Mouse (Mus musculus): ENCODE measurements around the gene Ccer2. TPM values are rescaled to one million over a fixed set of nuclear protein-coding genes. Genes with fewer than 3 reads are reported as not detected.

The Ccer2 gene
- polyA plus RNA-seq, 2 experiments = 0.24 TPM; not detected in 1

DNA sequence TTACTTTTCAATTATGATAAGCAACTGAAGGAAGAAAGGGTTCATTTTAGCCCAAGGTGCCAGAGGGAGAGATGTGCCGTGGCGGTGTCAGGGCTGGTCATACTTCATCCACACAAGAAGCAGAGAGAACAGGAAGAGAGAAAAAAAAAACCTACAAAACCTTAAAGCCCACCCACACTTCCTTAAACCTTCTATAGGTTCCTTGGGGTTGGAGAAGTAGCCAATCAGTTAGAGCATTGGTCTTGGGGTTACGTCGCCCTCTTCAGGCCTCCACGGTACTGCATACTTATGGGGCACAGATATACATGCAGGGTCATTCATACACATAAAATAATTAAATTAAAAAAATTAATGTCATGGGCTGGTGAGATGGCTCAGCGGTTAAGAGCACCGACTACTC lies 33.9 kb upstream of the Ccer2 start:
- TF ChIP-seq POLR2A (IDR thresholded peaks at IDR 0.05; ENCODE audit: borderline replicate concordance, extremely low read depth, insufficient read depth, insufficient read length) = no peak
- no peak overlapping the region for H3K9ac ChIP-seq (ENCODE audit: low read depth, low read length, severe bottlenecking)
- ATAC-seq (ENCODE audit: low FRiP score, low read depth) (no peak), DNase-seq (ENCODE audit: low spot score) (no peak)
- no peaks in the 10 kb centered on the region for H3K27me3 ChIP-seq (ENCODE audit: control insufficient read depth, insufficient read depth, low read length)
- peaks cover 14% of the 10 kb centered on the region for H3K36me3 ChIP-seq (ENCODE audit: control insufficient read depth, insufficient read depth, low read length)
- H3K4me3 ChIP-seq (replicated peaks; ENCODE audit: low read length) = no peak overlapping the region
- H3K9me3 ChIP-seq (ENCODE audit: control insufficient read depth, low read length) = no peaks in the 10 kb centered on the region
- 97% methylated on average over 7 of the region's 7 CpGs for WGBS
- H3K27ac ChIP-seq (replicated peaks; ENCODE audit: low read depth, low read length) = no peak overlapping the region
- no peaks in the 10 kb centered on the region for H3K4me1 ChIP-seq (ENCODE audit: control insufficient read depth, insufficient read depth, low read length)
- no peak overlapping the region for H3K4me2 ChIP-seq (replicated peaks; ENCODE audit: low read depth, low read length, severe bottlenecking)

DNA sequence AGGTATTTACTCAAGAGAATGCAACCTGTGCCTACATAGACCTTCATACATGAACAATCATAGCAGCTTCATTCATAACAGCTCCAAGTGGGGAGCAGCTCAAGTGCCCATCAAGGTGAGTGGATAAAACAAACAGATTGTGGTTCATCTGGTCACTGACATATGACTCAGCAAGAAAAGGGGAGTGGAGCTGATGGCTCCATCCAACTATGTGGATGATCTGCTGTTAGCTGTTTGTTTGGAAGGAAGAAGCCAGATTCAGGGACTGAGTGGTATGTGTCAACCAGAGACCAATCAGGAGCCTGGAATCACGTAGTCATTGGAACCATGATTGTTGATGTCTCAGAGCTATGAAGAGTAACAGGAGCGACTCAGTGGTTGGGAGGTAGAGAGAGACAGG lies 31.4 kb upstream of the Ccer2 start:
- H3K27ac ChIP-seq (replicated peaks; ENCODE audit: low read depth, low read length) = no peak overlapping the region
- ATAC-seq (ENCODE audit: low FRiP score, low read depth) (no peak), DNase-seq (ENCODE audit: low spot score) (no peak)
- peaks cover 14% of the 10 kb centered on the region for H3K36me3 ChIP-seq (ENCODE audit: control insufficient read depth, insufficient read depth, low read length)
- H3K4me2 ChIP-seq (replicated peaks; ENCODE audit: low read depth, low read length, severe bottlenecking) = no peak overlapping the region
- TF ChIP-seq POLR2A (IDR thresholded peaks at IDR 0.05; ENCODE audit: borderline replicate concordance, extremely low read depth, insufficient read depth, insufficient read length) = no peak
- 98% methylated on average over 2 of the region's 2 CpGs for WGBS
- H3K4me3 ChIP-seq (replicated peaks; ENCODE audit: low read length) = no peak overlapping the region
- no peaks in the 10 kb centered on the region for H3K9me3 ChIP-seq (ENCODE audit: control insufficient read depth, low read length)
- H3K4me1 ChIP-seq (ENCODE audit: control insufficient read depth, insufficient read depth, low read length) = no peaks in the 10 kb centered on the region
- H3K9ac ChIP-seq (ENCODE audit: low read depth, low read length, severe bottlenecking) = no peak overlapping the region
- H3K27me3 ChIP-seq (ENCODE audit: control insufficient read depth, insufficient read depth, low read length) = no peaks in the 10 kb centered on the region

DNA sequence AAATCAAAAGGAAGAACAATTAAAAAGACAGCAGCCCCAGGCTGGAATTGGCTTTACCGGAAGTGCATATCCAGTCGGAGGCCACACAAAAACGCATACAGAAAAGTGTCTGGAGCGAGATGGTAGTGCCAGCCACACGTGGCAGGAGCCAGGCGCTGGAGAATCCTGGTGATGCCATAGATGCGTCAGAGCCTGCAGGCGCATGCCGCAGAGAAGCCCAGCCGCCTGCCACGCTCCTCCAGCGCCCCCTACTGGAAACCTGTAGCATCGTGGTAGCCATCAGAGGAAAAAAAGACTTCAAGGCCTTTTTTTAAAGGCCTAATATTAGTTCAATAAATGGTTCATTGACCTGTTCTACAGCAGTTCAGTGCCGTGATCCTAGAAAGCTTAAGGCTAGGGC lies 29.4 kb upstream of the Ccer2 start:
- no peak overlapping the region for H3K4me3 ChIP-seq (replicated peaks; ENCODE audit: low read length)

DNA sequence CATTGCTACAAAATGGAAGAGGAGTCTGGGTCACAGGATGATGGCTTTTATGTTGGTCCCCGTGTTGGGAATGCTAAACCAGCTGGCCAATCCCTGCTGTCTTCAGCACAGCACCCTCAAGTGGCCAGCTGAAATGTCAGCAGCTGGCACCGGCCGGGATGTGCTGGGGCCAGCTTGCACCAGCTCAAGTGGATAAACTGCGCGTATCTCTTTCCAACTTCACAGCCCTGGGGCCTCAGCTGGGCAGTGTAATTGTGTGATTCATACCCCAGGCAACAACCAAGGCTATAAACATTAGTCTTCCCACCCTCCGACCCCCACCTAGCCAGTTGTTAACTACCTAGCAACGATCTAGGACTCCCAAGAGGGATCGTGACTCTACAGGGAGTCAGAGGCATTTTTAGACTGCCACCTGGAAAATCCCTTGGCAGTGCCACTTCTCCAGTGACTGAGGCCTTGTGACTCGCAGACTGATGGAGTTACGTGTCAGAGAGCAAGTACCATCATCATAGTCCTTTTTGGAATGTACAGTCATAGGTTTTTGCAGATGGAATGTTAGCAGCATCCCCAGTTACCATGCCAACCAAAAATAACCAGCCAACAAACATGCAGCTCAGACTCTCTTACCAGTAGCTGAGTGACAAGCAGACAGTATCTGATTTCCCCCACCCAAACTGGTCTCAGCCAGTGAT lies 28.2 kb upstream of the Ccer2 start:
- H3K9me3 ChIP-seq (ENCODE audit: control insufficient read depth, low read length) = 0 out of 2 replicates have a peak, but pooled peaks cover 6% of the 10 kb centered on the region
- H3K9ac ChIP-seq (ENCODE audit: low read depth, low read length, severe bottlenecking) = no peak overlapping the region
- H3K4me3 ChIP-seq (replicated peaks; ENCODE audit: low read length) = no peak overlapping the region
- H3K36me3 ChIP-seq (ENCODE audit: control insufficient read depth, insufficient read depth, low read length) = peaks cover 24% of the 10 kb centered on the region
- peaks cover 3% of the 10 kb centered on the region; the same call in 1 of the 2 replicates for H3K4me1 ChIP-seq (ENCODE audit: control insufficient read depth, insufficient read depth, low read length)
- no peak overlapping the region for H3K4me2 ChIP-seq (replicated peaks; ENCODE audit: low read depth, low read length, severe bottlenecking)
- no peaks in the 10 kb centered on the region for H3K27me3 ChIP-seq (ENCODE audit: control insufficient read depth, insufficient read depth, low read length)
- no peak overlapping the region for H3K27ac ChIP-seq (replicated peaks; ENCODE audit: low read depth, low read length)
- no peak for TF ChIP-seq POLR2A (IDR thresholded peaks at IDR 0.05; ENCODE audit: borderline replicate concordance, extremely low read depth, insufficient read depth, insufficient read length)
- WGBS = 56% methylated on average over 10 of the region's 10 CpGs
- ATAC-seq (ENCODE audit: low FRiP score, low read depth) (no peak), DNase-seq (ENCODE audit: low spot score) (no peak)

More for the DNA sequence above, 29.4 kb upstream of the Ccer2 start:
- Histone ChIP-seq H3K36me3 (ENCODE audit: control insufficient read depth, insufficient read depth, low read length) (peaks cover 24% of the 10 kb centered on the region), H3K4me1 (ENCODE audit: control insufficient read depth, insufficient read depth, low read length) (no peaks in the 10 kb centered on the region), H3K27me3 (ENCODE audit: control insufficient read depth, insufficient read depth, low read length) (no peaks in the 10 kb centered on the region), H3K9ac (ENCODE audit: low read depth, low read length, severe bottlenecking) (no peak overlapping the region), H3K9me3 (ENCODE audit: control insufficient read depth, low read length) (0 out of 2 replicates have a peak, but pooled peaks cover 5% of the 10 kb centered on the region), H3K4me2 (replicated peaks; ENCODE audit: low read depth, low read length, severe bottlenecking) (no peak overlapping the region), H3K27ac (replicated peaks; ENCODE audit: low read depth, low read length) (no peak overlapping the region)
- WGBS = 7% methylated on average over 14 of the region's 14 CpGs
- peak; percentile 61 for DNase-seq (ENCODE audit: low spot score)
- no peak for TF ChIP-seq POLR2A (IDR thresholded peaks at IDR 0.05; ENCODE audit: borderline replicate concordance, extremely low read depth, insufficient read depth, insufficient read length)
- ATAC-seq (ENCODE audit: low FRiP score, low read depth) = no peak

DNA sequence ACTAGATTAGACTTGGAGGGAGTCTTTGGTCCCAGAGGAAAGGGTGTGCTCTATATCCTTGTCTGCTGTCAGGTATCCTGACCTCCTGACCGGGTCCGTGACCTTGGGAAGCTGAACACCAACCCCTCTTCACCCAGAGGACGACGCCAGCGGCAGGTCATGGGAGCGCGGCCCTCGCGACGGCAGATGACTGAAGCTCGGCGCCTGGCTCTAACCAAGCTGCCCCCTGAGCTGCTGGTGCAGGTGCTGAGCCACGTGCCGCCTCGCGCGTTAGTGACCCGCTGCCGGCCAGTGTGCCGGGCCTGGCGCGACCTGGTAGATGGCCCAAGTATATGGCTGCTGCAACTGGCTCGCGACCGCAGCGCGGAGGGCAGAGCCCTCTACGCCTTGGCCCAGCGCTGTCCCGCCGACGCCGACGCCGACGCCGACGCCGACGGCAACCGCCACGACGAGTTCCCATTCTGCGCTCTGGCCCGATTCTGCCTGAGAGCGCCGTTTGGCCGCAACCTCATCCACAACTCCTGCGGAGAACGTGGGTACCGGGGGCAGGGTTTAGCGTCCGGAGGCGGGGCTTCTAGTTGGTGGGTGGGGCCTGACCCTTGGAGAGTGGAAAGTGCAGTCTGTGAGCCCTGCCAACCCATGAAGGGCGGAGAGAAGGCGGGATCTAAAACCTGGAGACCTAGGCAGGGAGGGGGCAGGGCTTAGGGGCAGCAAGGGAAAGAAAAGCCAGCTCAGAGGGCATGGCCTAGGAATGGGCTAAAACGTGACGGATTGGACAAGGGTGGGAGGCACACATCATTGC lies 23.4 kb upstream of the Ccer2 start:
- Histone ChIP-seq H3K36me3 (ENCODE audit: control insufficient read depth, insufficient read depth, low read length) (peaks cover 34% of the 10 kb centered on the region), H3K27me3 (ENCODE audit: control insufficient read depth, insufficient read depth, low read length) (no peaks in the 10 kb centered on the region), H3K27ac (replicated peaks; ENCODE audit: low read depth, low read length) (no peak overlapping the region), H3K4me1 (ENCODE audit: control insufficient read depth, insufficient read depth, low read length) (peaks cover 3% of the 10 kb centered on the region; the same call in 1 of the 2 replicates), H3K4me2 (replicated peaks; ENCODE audit: low read depth, low read length, severe bottlenecking) (peak overlapping the region; percentile 81), H3K4me3 (replicated peaks; ENCODE audit: low read length) (peak overlapping the region; percentile 39), H3K9me3 (ENCODE audit: control insufficient read depth, low read length) (0 out of 2 replicates have a peak, but pooled peaks cover 6% of the 10 kb centered on the region), H3K9ac (ENCODE audit: low read depth, low read length, severe bottlenecking) (peak overlapping the region; percentile 48)
- WGBS = 6% methylated on average over 47 of the region's 58 CpGs
- ATAC-seq (ENCODE audit: low FRiP score, low read depth) (peak; percentile 81), DNase-seq (ENCODE audit: low spot score) (peak; percentile 69)
- 0 out of 2 replicates have a peak, but pooled peaks have one; percentile 18 for TF ChIP-seq POLR2A (IDR thresholded peaks at IDR 0.05; ENCODE audit: borderline replicate concordance, extremely low read depth, insufficient read depth, insufficient read length)
